Mouse (Mus musculus) erythroblast, embryonic 14.5 days (primary cell): Measurements from ENCODE around the gene Slc41a2. TPM values are rescaled to one million over a fixed set of nuclear protein-coding genes. Genes with fewer than 3 reads are reported as not detected.

Source experiments
- H3K27me3 ChIP-seq: 2 replicates; pipeline ENCODE4 v1.6.1; 2012; ENCODE audit warnings: inconsistent platforms; ENCODE audit not compliant: control insufficient read depth
- H3K36me3 ChIP-seq: 2 replicates; pipeline ENCODE4 v1.6.1; 2012; ENCODE audit warnings: mild to moderate bottlenecking, inconsistent platforms; ENCODE audit not compliant: control insufficient read depth
- H3K4me1 ChIP-seq: 2 replicates; pipeline ENCODE4 v1.6.1; 2012; ENCODE audit warnings: inconsistent platforms; ENCODE audit not compliant: control insufficient read depth
- H3K4me3 ChIP-seq: replicated peaks from 2 replicates; pipeline ENCODE3; 2012; ENCODE audit warnings: moderate library complexity, mild to moderate bottlenecking, inconsistent platforms
- H3K9me3 ChIP-seq: 2 replicates; pipeline ENCODE4 v1.6.1; 2012; ENCODE audit warnings: low read length, inconsistent platforms, mixed read lengths; ENCODE audit not compliant: control insufficient read depth
- GATA1 ChIP-seq: IDR thresholded peaks from 2 replicates; pipeline ENCODE4 v1.6.1; 2012; ENCODE audit warnings: low read length, inconsistent platforms, mixed read lengths
- TAL1 ChIP-seq: IDR thresholded peaks from 3 replicates; pipeline ENCODE4 v1.6.1; 2012; ENCODE audit warnings: low read length, inconsistent platforms, mixed read lengths
- polyA plus RNA-seq: library from polyadenylated mRNA; stranded (reverse); fragments of >175 nt; gene quantifications from 2 replicates; pipeline ENCODE4 v1.2.3, GENCODE M21; 2012

Slc41a2 gene
- polyA plus RNA-seq, 1 experiment: not detected

- Histone ChIP-seq H3K36me3 (no peaks in the 10 kb centered on the region), H3K4me1 (no peaks in the 10 kb centered on the region), H3K4me3 (no peak overlapping the region), H3K9me3 (no peaks in the 10 kb centered on the region), H3K27me3 (no peaks in the 10 kb centered on the region; the same call in 1 of the 2 replicates)
- no peak for TF ChIP-seq GATA1
Measured at GRCm38 (mm10) chr10:83264680-83265079, 73.0 kb downstream of the Slc41a2 start.

GRCm38 (mm10) chr10:83264056-83264455, 73.6 kb downstream of the Slc41a2 start:
- H3K9me3 ChIP-seq: no peaks in the 10 kb centered on the region
- no peaks in the 10 kb centered on the region for H3K4me1 ChIP-seq
- no peaks in the 10 kb centered on the region; the same call in 1 of the 2 replicates for H3K27me3 ChIP-seq
- no peaks in the 10 kb centered on the region for H3K36me3 ChIP-seq
- TF ChIP-seq TAL1 (no peak), GATA1 (no peak)
- no peak overlapping the region for H3K4me3 ChIP-seq

- Histone ChIP-seq H3K27me3 (no peaks in the 10 kb centered on the region; the same call in 1 of the 2 replicates), H3K9me3 (no peaks in the 10 kb centered on the region), H3K4me3 (no peak overlapping the region), H3K36me3 (no peaks in the 10 kb centered on the region), H3K4me1 (no peaks in the 10 kb centered on the region)
- TF ChIP-seq TAL1: no peak
- TF ChIP-seq GATA1: no peak
Measured at GRCm38 (mm10) chr10:83261264-83261663, 76.4 kb downstream of the Slc41a2 start.

- H3K4me1 ChIP-seq: no peaks in the 10 kb centered on the region
- H3K36me3 ChIP-seq: no peaks in the 10 kb centered on the region
- no peaks in the 10 kb centered on the region for H3K27me3 ChIP-seq
- TF ChIP-seq TAL1 (no peak), GATA1 (no peak)
- no peaks in the 10 kb centered on the region for H3K9me3 ChIP-seq
- no peak overlapping the region for H3K4me3 ChIP-seq
Measured at GRCm38 (mm10) chr10:83251377-83251776, 86.3 kb downstream of the Slc41a2 start.

- Histone ChIP-seq H3K36me3 (no peaks in the 10 kb centered on the region), H3K4me1 (no peaks in the 10 kb centered on the region), H3K27me3 (no peaks in the 10 kb centered on the region), H3K4me3 (no peak overlapping the region), H3K9me3 (no peaks in the 10 kb centered on the region)
- TF ChIP-seq GATA1 (no peak), TAL1 (no peak)
Measured at GRCm38 (mm10) chr10:83248036-83248435, 89.6 kb downstream of the Slc41a2 start.

GRCm38 (mm10) chr10:83245720-83246119, 92.0 kb downstream of the Slc41a2 start:
- no peak overlapping the region for H3K4me3 ChIP-seq
- no peaks in the 10 kb centered on the region for H3K9me3 ChIP-seq
- TF ChIP-seq TAL1 (no peak), GATA1 (no peak)
- no peaks in the 10 kb centered on the region for H3K36me3 ChIP-seq
- no peaks in the 10 kb centered on the region for H3K4me1 ChIP-seq
- no peaks in the 10 kb centered on the region for H3K27me3 ChIP-seq

GRCm38 (mm10) chr10:83244131-83244530, 93.6 kb downstream of the Slc41a2 start:
- H3K27me3 ChIP-seq: no peaks in the 10 kb centered on the region
- no peak overlapping the region for H3K4me3 ChIP-seq
- no peaks in the 10 kb centered on the region for H3K9me3 ChIP-seq
- H3K36me3 ChIP-seq: no peaks in the 10 kb centered on the region
- TF ChIP-seq GATA1 (no peak), TAL1 (no peak)
- H3K4me1 ChIP-seq: no peaks in the 10 kb centered on the region

- Histone ChIP-seq H3K27me3 (no peaks in the 10 kb centered on the region), H3K36me3 (no peaks in the 10 kb centered on the region), H3K4me1 (no peaks in the 10 kb centered on the region), H3K9me3 (no peaks in the 10 kb centered on the region), H3K4me3 (no peak overlapping the region)
- TF ChIP-seq GATA1 (no peak), TAL1 (no peak)
Measured at GRCm38 (mm10) chr10:83242106-83242686, 95.5 kb downstream of the Slc41a2 start.

- Histone ChIP-seq H3K4me3 (no peak overlapping the region), H3K4me1 (no peaks in the 10 kb centered on the region), H3K27me3 (no peaks in the 10 kb centered on the region), H3K9me3 (no peaks in the 10 kb centered on the region), H3K36me3 (no peaks in the 10 kb centered on the region)
- TF ChIP-seq GATA1 (no peak), TAL1 (no peak)
Measured at GRCm38 (mm10) chr10:83234391-83234790, 103.3 kb downstream of the Slc41a2 start.

- Histone ChIP-seq H3K36me3 (no peaks in the 10 kb centered on the region), H3K4me1 (no peaks in the 10 kb centered on the region), H3K9me3 (no peaks in the 10 kb centered on the region), H3K4me3 (no peak overlapping the region), H3K27me3 (no peaks in the 10 kb centered on the region)
- TF ChIP-seq TAL1 (no peak), GATA1 (no peak)
Measured at GRCm38 (mm10) chr10:83233967-83234366, 103.7 kb downstream of the Slc41a2 start.
